Mouse (Mus musculus): ENCODE results near the gene Heatr3.
A peak's percentile ranks its signal among the peaks of the same experiment; 100 is the strongest.
"Not testable (repeated sequence)": the region's sequence is repeated elsewhere in the genome, so short reads cannot be mapped to it uniquely, and the experiment has no call there.

Heatr3 gene

DNA sequence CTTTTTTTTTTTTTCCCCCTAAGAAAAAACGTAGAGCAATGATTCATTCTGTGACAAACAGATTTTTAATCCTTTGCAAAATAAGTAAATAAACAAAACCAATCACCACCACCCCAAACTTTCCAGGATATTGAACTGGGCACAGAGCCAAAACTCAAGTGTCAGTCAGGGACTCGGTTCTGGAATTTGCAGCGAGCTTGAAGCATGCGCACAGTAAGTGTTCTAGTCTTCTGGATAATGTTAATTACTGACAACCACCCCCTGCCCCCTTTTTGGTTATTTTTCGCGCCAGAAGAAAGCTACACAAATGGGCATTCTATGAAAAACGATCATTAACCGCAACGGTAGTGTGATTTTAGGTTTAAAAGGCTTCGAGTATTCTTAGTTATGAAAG is 60.9 kb downstream of the Heatr3 start:
- no peak for DNase-seq

GRCm38 (mm10) chr8:88198945-88199571 is 61.4 kb downstream of the Heatr3 start, which contains the start of gene Tent4b:
TSS of gene Tent4b (plus strand) at chr8:88199213.
- peak; percentile 89 to 94 for DNase-seq

GRCm38 (mm10) chr8:88199700-88200601 is 62.3 kb downstream of the Heatr3 start:
- DNase-seq = peak in 1 of 2 experiments; percentile 39

GRCm38 (mm10) chr8:88200724-88201495 is 63.3 kb downstream of the Heatr3 start:
- DNase-seq = no peak

DNA sequence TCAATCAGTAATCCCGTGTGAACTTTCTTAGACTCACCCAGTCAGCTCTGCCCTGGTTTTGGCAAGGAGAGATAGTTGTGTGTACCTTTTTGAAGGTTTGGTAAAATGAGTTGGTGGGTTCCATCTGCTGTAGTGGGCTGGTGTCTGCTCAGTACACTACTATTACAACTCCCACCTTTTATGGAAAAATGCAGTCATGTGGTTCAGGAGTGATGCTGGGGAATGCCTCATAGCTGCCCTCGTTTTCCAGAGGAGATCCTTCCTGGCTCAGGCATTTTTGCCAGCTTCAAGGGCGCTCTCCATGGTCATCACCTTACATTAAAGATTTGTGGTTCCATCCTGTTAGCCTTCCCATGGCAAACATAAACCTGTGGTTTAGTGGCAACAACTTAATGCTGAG is 64.0 kb downstream of the Heatr3 start:
- no peak for DNase-seq

- no peak for DNase-seq
Measured at GRCm38 (mm10) chr8:88206016-88206415, 68.4 kb downstream of the Heatr3 start.

GRCm38 (mm10) chr8:88207121-88207821 is 69.6 kb downstream of the Heatr3 start:
- no peak for DNase-seq

DNA sequence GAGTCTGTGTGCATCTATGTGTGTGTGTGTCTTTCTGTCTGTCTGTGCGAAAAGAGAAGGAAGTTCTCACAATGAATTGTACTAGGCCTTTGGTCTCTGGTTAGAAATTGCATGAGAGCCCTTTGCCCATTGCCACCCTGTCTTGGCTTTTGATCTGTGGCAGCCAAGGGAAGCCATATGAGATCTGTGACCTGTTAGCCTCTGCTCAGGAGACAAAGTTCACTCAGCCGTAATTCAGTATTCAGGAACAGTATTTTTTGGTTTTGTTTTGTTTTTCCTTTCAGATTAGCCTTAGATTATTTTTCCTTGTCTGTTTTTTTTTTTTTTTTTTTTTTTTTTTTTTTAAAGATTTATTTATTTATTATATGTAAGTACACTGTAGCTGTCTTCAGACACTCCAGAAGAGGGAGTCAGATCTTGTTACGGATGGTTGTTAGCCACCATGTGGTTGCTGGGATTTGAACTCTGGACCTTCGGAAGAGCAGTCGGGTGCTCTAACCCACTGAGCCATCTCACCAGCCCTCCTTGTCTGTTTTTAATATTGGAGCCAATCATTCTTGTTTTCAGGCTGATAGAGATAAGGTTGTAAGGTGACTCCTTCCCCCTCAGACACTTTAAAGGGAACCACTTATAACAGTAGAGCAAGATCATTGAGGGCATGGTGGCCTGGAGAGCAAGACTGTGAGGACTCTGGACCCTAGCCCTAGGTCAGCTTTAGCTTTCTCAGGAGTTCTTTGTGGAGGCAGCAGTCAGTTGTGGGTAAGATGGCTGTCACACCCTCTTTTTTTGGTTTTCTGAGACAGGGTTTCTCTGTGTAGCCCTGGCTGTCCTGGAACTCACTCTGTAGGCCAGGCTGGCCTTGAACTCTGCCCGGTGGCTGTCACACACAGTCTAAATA is 72.5 kb downstream of the Heatr3 start:
- DNase-seq = not testable (repeated sequence)

GRCm38 (mm10) chr8:88221353-88221752 is 83.7 kb downstream of the Heatr3 start:
- DNase-seq = no peak

Data from cerebellum, postnatal 36 days (tissue).